Mouse (Mus musculus): ENCODE data around the gene Tcf21. TPM values are rescaled to one million over a fixed set of nuclear protein-coding genes. Genes with fewer than 3 reads are reported as not detected.

The Tcf21 gene
- not detected for total RNA-seq (2021)
- long read RNA-seq, experiment 1, result 0 reads
- long read RNA-seq, experiment 2, result 0 reads

DNA sequence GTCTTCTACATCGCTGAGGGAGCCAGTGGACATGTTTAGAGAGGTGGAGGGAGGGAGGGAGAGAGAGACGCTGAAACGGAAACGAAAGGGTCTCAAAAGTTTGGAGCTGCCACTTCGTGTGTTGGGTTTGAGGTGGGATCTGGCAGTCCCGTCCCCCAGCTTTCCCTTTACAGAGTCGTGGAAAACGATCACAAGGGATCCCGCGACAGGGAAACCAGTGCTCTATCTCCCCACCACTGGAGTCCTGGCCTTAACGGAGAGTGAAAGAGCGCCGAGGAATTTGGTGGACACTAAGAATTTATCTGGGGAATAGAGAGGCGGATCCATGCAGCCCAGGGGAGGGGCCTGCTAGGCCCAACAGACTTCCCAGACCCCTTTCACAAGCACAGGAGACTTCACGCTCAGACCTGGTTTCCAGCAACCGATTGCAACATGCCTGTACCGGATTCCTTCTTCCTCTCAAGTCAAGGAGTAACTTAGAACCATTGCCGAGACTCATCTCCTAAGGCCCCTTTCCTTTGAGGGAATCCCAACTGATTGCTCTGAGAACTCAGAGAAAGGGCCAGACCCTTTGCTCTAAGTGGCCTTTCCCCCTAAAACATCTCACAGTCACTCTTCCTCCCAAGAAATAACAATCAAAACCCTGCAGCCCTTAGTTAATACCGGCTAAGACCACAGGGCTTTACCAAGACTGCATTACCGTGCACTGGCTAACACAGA, at the start of gene Tcf21:
Gene Tcf21, minus strand, starts transcription at position 304 of the 720 bp plus-strand sequence.
- no peak for DNase-seq (ENCODE audit: low spot score in 2 of 2)

GRCm38 (mm10) chr10:22868386-22868918, 48.5 kb upstream of the Tcf21 start:
- DNase-seq (ENCODE audit: low spot score in 2 of 2), result no peak

- no peak for DNase-seq (ENCODE audit: low spot score in 2 of 2)
These were observed 47.2 kb upstream of the Tcf21 start for GRCm38 (mm10) chr10:22867210-22867609.

DNA sequence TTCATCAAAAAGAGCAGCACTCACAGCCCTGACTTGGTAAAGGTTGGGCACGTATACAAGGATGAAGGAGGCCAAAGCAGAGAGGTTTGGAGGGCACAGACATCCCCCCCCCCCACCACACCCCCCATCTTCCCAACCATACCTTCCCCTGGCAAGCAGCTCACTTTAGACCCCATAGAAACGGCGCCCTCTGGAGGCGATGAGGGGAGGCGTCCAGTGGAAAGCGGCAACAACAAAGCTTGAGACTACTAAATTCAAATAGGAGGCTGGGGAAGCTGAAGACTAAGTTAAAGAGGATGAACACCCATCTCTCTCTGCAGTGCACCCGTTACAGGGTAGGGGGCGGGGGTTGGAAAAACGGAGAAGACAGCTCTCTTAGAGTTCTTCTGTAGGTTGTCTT, 38.1 kb upstream of the Tcf21 start:
- no peak for DNase-seq (ENCODE audit: low spot score in 2 of 2)

DNA sequence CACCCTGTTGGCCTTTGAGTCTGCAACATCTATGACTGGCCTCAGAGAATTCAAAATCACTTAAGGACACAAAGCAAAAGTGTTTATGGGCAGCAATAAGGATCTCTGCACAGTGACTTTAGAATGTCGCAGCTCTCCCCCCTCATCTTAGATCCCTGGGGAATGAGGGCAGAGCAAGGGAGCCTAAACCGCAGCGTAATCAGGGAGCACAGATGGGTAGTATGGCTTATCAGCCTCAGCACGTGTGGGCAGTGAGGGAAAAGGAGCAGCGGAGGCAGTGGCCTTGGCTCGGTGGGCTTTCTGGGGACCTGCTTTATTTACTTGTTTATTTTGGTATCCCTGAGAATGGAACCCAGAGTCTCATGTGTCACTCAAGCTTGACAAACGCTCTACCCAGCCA, 34.4 kb upstream of the Tcf21 start:
- no peak for DNase-seq (ENCODE audit: low spot score in 2 of 2)

- DNase-seq (ENCODE audit: low spot score in 2 of 2), result no peak
These were observed 25.4 kb upstream of the Tcf21 start for GRCm38 (mm10) chr10:22845351-22845750.

GRCm38 (mm10) chr10:22844731-22845130, 24.8 kb upstream of the Tcf21 start:
- DNase-seq (ENCODE audit: low spot score in 2 of 2), result no peak

DNA sequence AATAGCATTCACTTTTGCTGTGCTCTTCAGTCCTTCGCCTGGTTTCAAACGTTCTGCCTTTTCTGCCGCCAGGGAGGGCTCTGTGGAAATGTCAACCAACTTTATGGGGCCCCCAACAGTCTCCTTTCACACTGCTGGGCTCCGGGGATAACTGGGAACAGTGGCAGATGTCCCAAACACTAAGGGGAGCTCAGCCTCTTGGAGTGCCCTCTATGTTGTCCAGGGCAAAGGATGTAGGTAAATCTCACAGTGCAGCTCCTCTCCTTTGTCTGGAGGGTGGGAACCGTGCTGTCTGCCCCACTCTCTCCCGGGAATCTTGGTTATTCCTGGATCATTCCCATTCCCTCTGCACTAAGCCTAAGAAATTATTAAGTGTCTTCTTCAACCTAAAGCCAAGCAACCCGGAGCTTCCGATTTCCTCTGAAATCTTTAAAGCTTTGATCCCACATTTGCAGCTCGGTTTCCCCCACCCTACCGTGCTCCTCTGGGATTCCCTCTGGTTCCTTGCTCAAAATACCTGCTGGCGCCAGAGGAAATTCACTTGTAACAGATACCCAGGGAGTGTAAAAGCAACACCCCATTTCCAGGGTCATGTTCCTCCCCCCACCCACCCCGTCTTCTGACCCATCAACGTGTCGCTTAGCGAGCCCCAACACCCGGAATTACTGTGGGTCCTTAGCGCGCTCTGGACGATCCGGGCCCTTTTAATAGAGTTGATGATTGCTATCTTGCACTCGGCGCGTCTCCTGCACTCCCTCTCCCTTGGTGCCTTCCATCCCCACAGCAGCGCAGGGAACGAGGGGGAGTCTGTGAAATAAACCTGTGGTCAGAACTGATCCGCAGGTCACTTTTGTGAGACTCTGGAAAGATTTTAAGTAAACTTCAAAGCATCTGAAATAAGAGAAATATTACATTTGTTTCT, 23.7 kb upstream of the Tcf21 start:
- no peak for DNase-seq (ENCODE audit: low spot score in 2 of 2)

GRCm38 (mm10) chr10:22842781-22843439, 22.9 kb upstream of the Tcf21 start:
- DNase-seq (ENCODE audit: low spot score in 2 of 2), result no peak

DNA sequence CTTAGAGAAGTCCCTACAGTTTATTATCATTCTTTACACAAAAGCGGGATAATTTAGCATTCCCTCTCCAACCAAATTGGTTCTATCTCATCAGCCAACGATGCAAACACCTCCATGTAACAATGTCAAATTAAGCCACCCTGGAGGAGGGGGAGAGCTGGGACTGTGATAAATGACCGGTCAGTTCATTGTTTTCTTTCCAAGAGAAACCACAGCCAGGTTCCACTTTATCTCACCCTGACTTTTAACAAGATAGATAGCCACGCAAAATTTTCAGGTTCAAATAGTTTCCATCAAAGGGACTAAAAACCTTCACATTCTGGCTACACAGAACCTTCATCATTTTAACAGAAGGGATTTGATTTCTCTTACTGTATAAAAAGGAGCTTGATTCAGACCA, 22.1 kb upstream of the Tcf21 start:
- DNase-seq (ENCODE audit: low spot score in 2 of 2), result no peak

- DNase-seq (ENCODE audit: low spot score in 2 of 2), result no peak
These were observed 6.3 kb upstream of the Tcf21 start for GRCm38 (mm10) chr10:22826244-22826643.

- no peak for DNase-seq (ENCODE audit: low spot score in 2 of 2)
These were observed 2.9 kb upstream of the Tcf21 start for GRCm38 (mm10) chr10:22822896-22823295.

- DNase-seq (ENCODE audit: low spot score in 2 of 2), result no peak
These were observed 2.5 kb upstream of the Tcf21 start for GRCm38 (mm10) chr10:22822486-22822885.

- no peak for DNase-seq (ENCODE audit: low spot score in 2 of 2)
These were observed 1.7 kb upstream of the Tcf21 start for GRCm38 (mm10) chr10:22821709-22822108.

DNA sequence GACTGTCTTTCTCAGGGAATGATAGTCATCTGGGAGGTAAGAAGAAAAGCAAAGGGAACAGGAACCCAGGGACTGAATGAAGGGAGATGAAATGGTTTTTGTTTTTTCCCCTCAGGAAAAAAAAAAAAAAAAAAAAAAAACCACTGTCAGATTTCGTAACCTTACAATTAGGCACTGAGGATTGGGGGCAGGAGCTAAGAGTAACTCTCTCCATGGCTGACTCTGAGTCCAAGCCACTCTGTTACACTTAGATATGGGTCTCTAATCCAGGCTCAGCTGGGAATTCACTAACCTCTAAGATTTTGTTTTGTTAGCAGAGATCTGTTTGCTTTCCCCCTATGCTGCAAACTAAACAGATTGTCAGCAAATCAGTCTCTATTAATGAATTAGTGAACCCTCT, 1.3 kb upstream of the Tcf21 start:
- DNase-seq (ENCODE audit: low spot score in 2 of 2), result no peak

DNA sequence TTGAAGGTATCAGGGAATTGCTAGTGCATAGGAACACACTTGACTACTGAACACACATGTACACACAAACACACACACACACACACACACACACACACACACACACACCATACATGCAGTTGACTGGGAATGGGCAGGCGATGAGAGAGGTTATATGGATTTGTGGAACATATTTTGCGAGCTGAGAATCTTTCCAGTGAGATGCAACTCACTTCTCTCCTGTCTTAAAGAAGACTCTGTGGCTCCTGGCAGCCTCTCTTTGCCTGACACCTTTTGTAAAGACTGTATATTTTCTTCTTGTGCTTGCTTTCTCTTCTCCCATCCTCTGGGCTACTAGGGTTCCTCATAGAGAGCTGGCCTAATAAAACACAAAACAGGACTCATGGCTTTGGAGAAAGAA, 867 bp upstream of the Tcf21 start:
- no peak for DNase-seq (ENCODE audit: low spot score in 2 of 2)

- no peak for DNase-seq (ENCODE audit: low spot score in 2 of 2)
These were observed 619 bp downstream of the Tcf21 start for GRCm38 (mm10) chr10:22819239-22819870.

GRCm38 (mm10) chr10:22818600-22819238, 1.3 kb downstream of the Tcf21 start:
- no peak for DNase-seq (ENCODE audit: low spot score in 2 of 2)

DNA sequence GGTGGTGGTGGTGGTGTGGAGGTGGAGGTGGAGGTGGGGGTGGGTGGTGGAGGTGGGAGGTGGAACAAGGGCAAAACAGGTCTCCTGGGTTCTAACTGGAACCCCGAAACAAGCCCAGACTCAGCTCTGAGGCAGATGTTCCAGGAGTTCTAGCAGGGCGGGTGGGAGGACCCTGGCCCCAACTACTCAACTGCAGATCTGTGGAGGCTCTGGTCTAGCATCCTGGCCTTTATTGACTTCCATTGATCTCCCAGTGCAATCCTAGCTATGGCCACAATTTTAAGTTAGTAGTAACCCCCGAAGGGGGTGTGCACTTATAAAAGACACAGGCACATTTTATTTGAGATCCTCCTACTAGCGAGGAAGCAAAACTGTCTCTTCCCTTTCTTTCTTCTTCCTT, 2.0 kb downstream of the Tcf21 start:
- no peak for DNase-seq (ENCODE audit: low spot score in 2 of 2)

- DNase-seq (ENCODE audit: low spot score in 2 of 2), result no peak
These were observed 2.4 kb downstream of the Tcf21 start for GRCm38 (mm10) chr10:22817561-22817960.

Data from left cerebral cortex, adult 18-20 months (tissue).